Mouse (Mus musculus): ENCODE measurements around the gene Acap1. TPM values are rescaled to one million over a fixed set of nuclear protein-coding genes. Genes with fewer than 3 reads are reported as not detected.
A peak's percentile ranks its signal among the peaks of the same experiment; 100 is the strongest.

Gene Acap1
- polyA plus RNA-seq, 1 experiment, result 11.6 TPM

DNA sequence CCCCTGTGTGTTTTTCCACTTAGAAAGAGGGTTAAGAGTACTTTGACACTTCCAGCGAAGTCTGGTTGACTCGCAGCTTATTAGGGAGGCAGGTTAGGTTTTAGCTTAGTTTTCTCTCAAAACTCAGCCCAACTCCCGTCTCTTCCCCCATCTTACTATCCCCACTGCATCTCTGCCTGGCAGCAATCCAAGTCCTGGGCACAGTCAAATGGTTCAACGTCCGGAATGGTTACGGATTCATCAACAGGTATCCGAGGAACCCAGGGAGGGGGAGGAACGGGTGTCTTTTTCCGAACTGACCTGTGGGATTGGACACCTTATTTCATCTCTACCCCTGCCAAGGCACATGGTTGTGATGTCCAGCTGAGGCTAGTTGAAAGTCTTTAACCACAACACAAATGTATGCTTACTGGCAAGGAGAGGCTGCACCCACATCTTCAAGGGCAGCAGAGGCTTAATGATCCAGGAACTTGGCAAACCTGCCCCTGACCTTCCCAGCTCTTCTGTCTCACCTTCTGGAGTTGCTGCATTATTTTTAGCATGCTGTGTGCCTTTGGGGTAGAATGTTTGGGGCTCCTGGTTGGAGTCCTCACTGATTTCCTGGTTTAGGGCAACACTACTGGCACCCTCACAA is 41.5 kb upstream of the Acap1 start:
- H3K4me1 ChIP-seq (ENCODE audit: control insufficient read depth, insufficient read depth, insufficient read length, low read length), result peaks cover 11% of the 10 kb centered on the region
- peaks cover 11% of the 10 kb centered on the region; the same call in 1 of the 2 replicates for H3K27me3 ChIP-seq (ENCODE audit: control insufficient read depth, insufficient read depth, low read length)
- no peak for TF ChIP-seq POLR2A (IDR thresholded peaks at IDR 0.05; ENCODE audit: low read depth, low read length)
- H3K4me3 ChIP-seq (ENCODE audit: low read depth, low read length), result no peak overlapping the region
- 10% methylated on average over 9 of the region's 9 CpGs for WGBS
- H3K36me3 ChIP-seq (ENCODE audit: control insufficient read depth, insufficient read depth, low read length), result no peaks in the 10 kb centered on the region
- 0 out of 2 replicates have a peak overlapping the region, but pooled peaks have one; percentile 13 for H3K27ac ChIP-seq (ENCODE audit: insufficient read depth, low read depth, low read length)

DNA sequence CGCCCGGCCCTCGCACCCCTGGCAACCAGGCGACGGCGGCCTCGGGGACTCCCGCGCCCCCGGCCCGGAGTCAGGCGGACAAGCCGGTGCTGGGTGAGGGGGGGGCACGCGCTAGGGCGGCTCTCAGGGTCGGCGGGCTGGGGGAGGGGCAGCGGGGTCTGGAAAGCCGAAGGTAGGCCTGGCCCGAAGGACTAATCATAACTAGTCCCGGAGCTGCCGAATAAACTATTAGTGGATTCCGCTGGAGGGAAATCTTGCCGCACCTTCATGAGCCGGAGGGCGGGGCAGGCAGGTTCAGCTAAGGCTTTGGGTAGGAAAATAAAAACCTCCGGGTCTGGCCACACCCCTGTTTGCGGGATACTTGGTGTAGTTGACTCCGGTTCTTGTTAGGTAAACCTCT is 40.8 kb upstream of the Acap1 start:
- WGBS, result 2% methylated on average over 30 of the region's 30 CpGs
- H3K27me3 ChIP-seq (ENCODE audit: control insufficient read depth, insufficient read depth, low read length), result peaks cover 11% of the 10 kb centered on the region; the same call in 1 of the 2 replicates
- H3K4me1 ChIP-seq (ENCODE audit: control insufficient read depth, insufficient read depth, insufficient read length, low read length), result peaks cover 11% of the 10 kb centered on the region
- H3K4me3 ChIP-seq (ENCODE audit: low read depth, low read length), result peak overlapping the region; percentile 49
- no peak for TF ChIP-seq POLR2A (IDR thresholded peaks at IDR 0.05; ENCODE audit: low read depth, low read length)
- no peak for TF ChIP-seq CTCF (IDR thresholded peaks at IDR 0.05; ENCODE audit: extremely low read depth, insufficient read length, insufficient replicate concordance, low read depth, low read length)
- no peaks in the 10 kb centered on the region for H3K36me3 ChIP-seq (ENCODE audit: control insufficient read depth, insufficient read depth, low read length)
- no peak overlapping the region for H3K27ac ChIP-seq (ENCODE audit: insufficient read depth, low read depth, low read length)

DNA sequence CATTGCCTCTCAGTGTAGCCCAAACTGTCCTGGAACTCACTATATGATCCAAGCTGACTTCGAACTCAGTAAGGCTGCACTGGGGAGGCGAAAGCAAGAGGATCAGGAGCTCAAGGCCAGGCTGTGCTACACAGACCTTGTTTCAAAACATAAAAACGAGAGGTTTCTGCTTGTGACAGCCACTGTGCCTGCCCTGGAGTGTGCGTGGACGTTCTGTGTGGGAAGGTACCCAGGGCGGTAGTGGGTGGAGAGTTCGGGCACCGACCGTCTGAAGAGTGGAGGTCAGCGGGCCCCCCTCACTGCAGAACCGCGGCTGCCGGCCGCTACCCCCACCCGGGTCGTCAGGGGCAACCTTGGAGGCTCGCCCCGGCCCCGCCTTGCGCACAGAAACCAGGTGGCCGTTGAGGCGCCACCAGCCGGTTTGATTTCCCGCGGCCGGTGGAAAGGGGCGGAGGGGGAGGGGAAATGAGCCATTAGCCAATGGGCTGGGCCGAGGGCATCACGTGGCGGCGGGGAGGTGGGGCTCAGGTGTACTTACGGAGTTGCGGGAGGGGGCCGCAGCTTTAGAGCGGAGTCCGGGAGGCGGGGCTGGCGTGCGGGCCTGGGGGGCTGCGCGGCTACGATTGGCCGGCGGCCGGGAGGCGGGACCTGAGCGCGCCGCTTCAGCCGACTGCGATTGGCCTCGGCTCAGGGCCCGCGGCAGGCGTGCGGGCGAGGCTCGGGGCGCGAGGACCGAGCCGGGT is 40.0 kb upstream of the Acap1 start, which contains the start of gene Ybx2:
Ybx2 (plus strand) TSS at position 660 of the 743 bp plus-strand sequence.
- Histone ChIP-seq H3K4me3 (ENCODE audit: low read depth, low read length) (peak within 1 kb of the TSS; percentile 49), H3K4me1 (ENCODE audit: control insufficient read depth, insufficient read depth, insufficient read length, low read length) (peaks cover 11% of the 10 kb centered on the region), H3K27me3 (ENCODE audit: control insufficient read depth, insufficient read depth, low read length) (peaks cover 11% of the 10 kb centered on the region; the same call in 1 of the 2 replicates), H3K27ac (ENCODE audit: insufficient read depth, low read depth, low read length) (no peak within 1 kb of the TSS), H3K36me3 (ENCODE audit: control insufficient read depth, insufficient read depth, low read length) (no peaks in the 10 kb centered on the region)
- TF ChIP-seq POLR2A (IDR thresholded peaks at IDR 0.05; ENCODE audit: low read depth, low read length), result no peak
- no peak for TF ChIP-seq CTCF (IDR thresholded peaks at IDR 0.05; ENCODE audit: extremely low read depth, insufficient read length, insufficient replicate concordance, low read depth, low read length)
- 2% methylated on average over 49 of the region's 62 CpGs for WGBS

DNA sequence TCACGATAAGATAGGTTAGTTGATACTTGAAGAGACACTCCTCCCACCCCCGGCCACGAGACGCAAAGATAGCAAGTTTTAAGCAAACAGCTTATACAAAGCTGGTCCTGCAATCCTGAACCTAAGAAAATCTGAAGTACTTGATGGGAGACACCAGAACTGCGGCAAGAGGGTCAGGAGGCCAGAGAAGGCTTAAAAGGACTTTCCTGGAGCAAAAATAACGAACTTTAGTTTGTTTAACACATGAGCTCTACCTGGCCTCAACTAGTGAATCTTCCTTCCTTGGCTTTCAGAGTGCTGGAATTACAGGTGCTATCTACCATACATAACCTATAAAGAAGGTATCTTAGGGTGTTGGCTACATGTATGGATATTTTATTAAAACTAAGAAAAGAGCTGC is 39.3 kb upstream of the Acap1 start:
- WGBS, result 11% methylated on average over 6 of the region's 6 CpGs
- no peak for TF ChIP-seq POLR2A (IDR thresholded peaks at IDR 0.05; ENCODE audit: low read depth, low read length)
- TF ChIP-seq CTCF (IDR thresholded peaks at IDR 0.05; ENCODE audit: extremely low read depth, insufficient read length, insufficient replicate concordance, low read depth, low read length), result no peak
- no peak overlapping the region for H3K27ac ChIP-seq (ENCODE audit: insufficient read depth, low read depth, low read length)
- H3K27me3 ChIP-seq (ENCODE audit: control insufficient read depth, insufficient read depth, low read length), result peaks cover 11% of the 10 kb centered on the region; the same call in 1 of the 2 replicates
- no peak overlapping the region for H3K4me3 ChIP-seq (ENCODE audit: low read depth, low read length)
- H3K4me1 ChIP-seq (ENCODE audit: control insufficient read depth, insufficient read depth, insufficient read length, low read length), result peaks cover 11% of the 10 kb centered on the region
- no peaks in the 10 kb centered on the region for H3K36me3 ChIP-seq (ENCODE audit: control insufficient read depth, insufficient read depth, low read length)

DNA sequence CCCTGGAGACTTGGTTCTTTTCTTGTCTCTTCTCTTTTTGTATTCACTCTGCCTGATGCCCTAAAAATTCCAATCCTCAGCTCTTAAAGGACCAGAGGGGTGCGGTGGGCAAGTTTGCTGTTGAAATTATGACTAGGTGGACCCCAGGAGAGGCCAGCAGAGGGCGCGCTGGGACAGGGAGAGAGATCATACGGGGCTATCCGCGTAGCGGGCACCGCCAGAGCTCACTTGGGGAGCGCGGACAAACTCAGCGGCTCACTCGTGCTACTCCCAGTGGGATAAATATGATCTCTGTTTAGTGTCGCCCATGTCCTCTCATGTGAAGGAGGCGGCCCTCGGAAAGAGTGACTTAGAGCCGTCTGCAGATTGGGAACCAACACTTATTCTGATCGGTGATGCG is 38.8 kb upstream of the Acap1 start:
- TF ChIP-seq POLR2A (IDR thresholded peaks at IDR 0.05; ENCODE audit: low read depth, low read length) (no peak), CTCF (IDR thresholded peaks at IDR 0.05; ENCODE audit: extremely low read depth, insufficient read length, insufficient replicate concordance, low read depth, low read length) (peak; percentile 93)
- Histone ChIP-seq H3K4me3 (ENCODE audit: low read depth, low read length) (peak overlapping the region; percentile 26; the same call in 1 of the 2 replicates), H3K4me1 (ENCODE audit: control insufficient read depth, insufficient read depth, insufficient read length, low read length) (peaks cover 11% of the 10 kb centered on the region), H3K27ac (ENCODE audit: insufficient read depth, low read depth, low read length) (no peak overlapping the region), H3K27me3 (ENCODE audit: control insufficient read depth, insufficient read depth, low read length) (peaks cover 11% of the 10 kb centered on the region; the same call in 1 of the 2 replicates), H3K36me3 (ENCODE audit: control insufficient read depth, insufficient read depth, low read length) (no peaks in the 10 kb centered on the region)
- WGBS, result 1% methylated on average over 18 of the region's 18 CpGs

DNA sequence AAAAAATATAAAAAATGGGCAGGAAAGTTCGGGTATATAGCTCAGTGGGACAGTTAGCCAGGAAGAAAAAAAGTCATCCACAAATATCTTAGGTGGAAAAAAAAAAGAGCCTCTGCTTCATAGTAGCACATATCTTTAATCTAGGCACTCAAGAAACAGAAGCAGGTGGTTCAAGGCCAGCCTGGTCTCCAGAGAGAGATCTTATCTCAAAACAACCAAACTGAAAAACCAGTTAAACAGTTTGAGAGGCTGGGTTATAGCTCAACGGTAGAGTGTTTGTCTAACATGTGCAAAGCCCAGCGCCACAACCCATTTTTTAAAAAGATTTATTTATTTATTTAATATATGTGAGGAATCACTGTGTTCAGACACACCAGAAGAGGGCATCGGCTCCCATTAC is 37.7 kb upstream of the Acap1 start:
- H3K36me3 ChIP-seq (ENCODE audit: control insufficient read depth, insufficient read depth, low read length), result no peaks in the 10 kb centered on the region
- peaks cover 11% of the 10 kb centered on the region; the same call in 1 of the 2 replicates for H3K27me3 ChIP-seq (ENCODE audit: control insufficient read depth, insufficient read depth, low read length)
- no peak for TF ChIP-seq POLR2A (IDR thresholded peaks at IDR 0.05; ENCODE audit: low read depth, low read length)
- no peak for TF ChIP-seq CTCF (IDR thresholded peaks at IDR 0.05; ENCODE audit: extremely low read depth, insufficient read length, insufficient replicate concordance, low read depth, low read length)
- peaks cover 11% of the 10 kb centered on the region for H3K4me1 ChIP-seq (ENCODE audit: control insufficient read depth, insufficient read depth, insufficient read length, low read length)
- 52% methylated on average over 4 of the region's 4 CpGs for WGBS
- no peak overlapping the region for H3K27ac ChIP-seq (ENCODE audit: insufficient read depth, low read depth, low read length)
- H3K4me3 ChIP-seq (ENCODE audit: low read depth, low read length), result no peak overlapping the region

DNA sequence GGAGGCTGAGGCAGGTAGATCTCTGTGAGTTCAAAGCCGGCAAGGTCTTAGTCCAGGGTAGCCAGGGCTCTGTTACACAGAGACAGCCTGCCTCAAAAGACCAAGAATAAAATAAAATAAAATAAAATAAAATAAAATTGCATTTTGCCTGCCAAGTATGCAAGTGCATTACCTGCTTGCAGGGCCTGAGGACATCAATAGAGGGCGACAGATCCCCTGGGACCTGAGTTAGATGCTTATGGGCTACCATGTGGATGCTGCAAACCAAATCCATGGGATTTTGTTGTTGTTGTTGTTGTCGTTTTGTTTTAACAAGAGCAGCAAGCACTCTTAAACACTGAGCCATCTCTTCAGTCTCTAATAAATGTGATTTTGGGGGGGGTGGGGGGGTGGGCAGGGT is 36.9 kb upstream of the Acap1 start:
- WGBS, result 36% methylated on average over 3 of the region's 3 CpGs
- TF ChIP-seq CTCF (IDR thresholded peaks at IDR 0.05; ENCODE audit: extremely low read depth, insufficient read length, insufficient replicate concordance, low read depth, low read length) (no peak), POLR2A (IDR thresholded peaks at IDR 0.05; ENCODE audit: low read depth, low read length) (no peak)
- no peaks in the 10 kb centered on the region for H3K36me3 ChIP-seq (ENCODE audit: control insufficient read depth, insufficient read depth, low read length)
- no peak overlapping the region for H3K4me3 ChIP-seq (ENCODE audit: low read depth, low read length)
- H3K27ac ChIP-seq (ENCODE audit: insufficient read depth, low read depth, low read length), result no peak overlapping the region
- H3K4me1 ChIP-seq (ENCODE audit: control insufficient read depth, insufficient read depth, insufficient read length, low read length), result peaks cover 11% of the 10 kb centered on the region
- peaks cover 11% of the 10 kb centered on the region; the same call in 1 of the 2 replicates for H3K27me3 ChIP-seq (ENCODE audit: control insufficient read depth, insufficient read depth, low read length)
